Mouse (Mus musculus) ES-Bruce4 (cell line): ENCODE data around the gene Ppip5k2. TPM values are rescaled to one million over a fixed set of nuclear protein-coding genes. Genes with fewer than 3 reads are reported as not detected.

Experiments used
- H3K27ac ChIP-seq: 2 replicates; pipeline ENCODE4 v1.5.1; 2012; ENCODE audit warnings: low read length, inconsistent platforms; ENCODE audit not compliant: insufficient read depth
- H3K27me3 ChIP-seq: 2 replicates; pipeline ENCODE4 v1.6.1; 2012; ENCODE audit warnings: mild to moderate bottlenecking, low read length, inconsistent platforms; ENCODE audit not compliant: control insufficient read depth, poor library complexity, insufficient read depth, severe bottlenecking
- H3K36me3 ChIP-seq: 2 replicates; pipeline ENCODE4 v1.6.1; 2012; ENCODE audit warnings: inconsistent platforms, mild to moderate bottlenecking, low read length, moderate library complexity; ENCODE audit not compliant: control insufficient read depth, poor library complexity, insufficient read depth, severe bottlenecking
- H3K4me1 ChIP-seq: one replicate; pipeline ENCODE4 v1.8.1; 2011; ENCODE audit warnings: low read length; ENCODE audit not compliant: control insufficient read depth, insufficient read depth
- H3K4me3 ChIP-seq: 2 replicates; pipeline ENCODE4 v1.5.1; 2011; ENCODE audit warnings: low read depth, mild to moderate bottlenecking, low read length
- H3K9ac ChIP-seq: 2 replicates; pipeline ENCODE4 v1.6.1; 2012; ENCODE audit warnings: low read depth, mild to moderate bottlenecking, inconsistent platforms; ENCODE audit not compliant: poor library complexity, severe bottlenecking
- H3K9me3 ChIP-seq: replicated peaks from 2 replicates; pipeline ENCODE4 v1.6.1; 2012; ENCODE audit warnings: mild to moderate bottlenecking, low read length, inconsistent platforms; ENCODE audit not compliant: control insufficient read depth, poor library complexity, insufficient read depth, severe bottlenecking
- CTCF ChIP-seq: IDR thresholded peaks from one replicate; pipeline ENCODE4 v1.8.1; 2011; ENCODE audit warnings: low read depth, low read length
- EP300 ChIP-seq: IDR thresholded peaks from 2 replicates; pipeline ENCODE4 v1.6.1; 2011; ENCODE audit warnings: low read depth, low read length; ENCODE audit not compliant: insufficient read depth
- POLR2A ChIP-seq: IDR thresholded peaks from one replicate; pipeline ENCODE4 v1.8.1; 2011; ENCODE audit warnings: low read length; ENCODE audit not compliant: insufficient read depth
- polyA plus RNA-seq: library from polyadenylated mRNA; stranded (reverse); fragments of >200 nt; gene quantifications from 2 replicates; pipeline ENCODE4 v1.2.4, GENCODE M21; 2011; ENCODE audit warnings: low read depth; ENCODE audit not compliant: missing spikeins, insufficient read depth, insufficient read length

Ppip5k2 gene
- polyA plus RNA-seq, 1 experiment = 48.5 TPM

GRCm38 (mm10) chr1:97753216-97753615 is 17.0 kb downstream of the Ppip5k2 start:
- Histone ChIP-seq H3K36me3 (peaks cover 16% of the 10 kb centered on the region), H3K27ac (no peak overlapping the region), H3K4me1 (no peaks in the 10 kb centered on the region), H3K9ac (no peak overlapping the region), H3K27me3 (no peaks in the 10 kb centered on the region), H3K4me3 (no peak overlapping the region), H3K9me3 (no peaks in the 10 kb centered on the region)
- no peak for TF ChIP-seq CTCF
- no peak for TF ChIP-seq EP300
- no peak for TF ChIP-seq POLR2A

- no peak overlapping the region for H3K27ac ChIP-seq
- no peaks in the 10 kb centered on the region for H3K27me3 ChIP-seq
- H3K9me3 ChIP-seq = no peaks in the 10 kb centered on the region
- no peaks in the 10 kb centered on the region for H3K4me1 ChIP-seq
- no peak for TF ChIP-seq POLR2A
- no peak for TF ChIP-seq CTCF
- TF ChIP-seq EP300 = no peak
- no peak overlapping the region for H3K9ac ChIP-seq
- H3K36me3 ChIP-seq = peaks cover 21% of the 10 kb centered on the region
- no peak overlapping the region for H3K4me3 ChIP-seq
Observed at GRCm38 (mm10) chr1:97748163-97748562, 22.0 kb downstream of the Ppip5k2 start.

- Histone ChIP-seq H3K27me3 (no peaks in the 10 kb centered on the region), H3K4me1 (no peaks in the 10 kb centered on the region), H3K9ac (no peak overlapping the region), H3K9me3 (no peaks in the 10 kb centered on the region), H3K27ac (no peak overlapping the region), H3K4me3 (no peak overlapping the region), H3K36me3 (peaks cover 16% of the 10 kb centered on the region)
- TF ChIP-seq CTCF (no peak), POLR2A (no peak), EP300 (no peak)
Observed at GRCm38 (mm10) chr1:97746261-97746660, 23.9 kb downstream of the Ppip5k2 start.

GRCm38 (mm10) chr1:97745712-97746111 is 24.5 kb downstream of the Ppip5k2 start:
- peaks cover 14% of the 10 kb centered on the region for H3K36me3 ChIP-seq
- H3K4me3 ChIP-seq = no peak overlapping the region
- no peaks in the 10 kb centered on the region for H3K9me3 ChIP-seq
- no peaks in the 10 kb centered on the region for H3K27me3 ChIP-seq
- no peak overlapping the region for H3K9ac ChIP-seq
- H3K27ac ChIP-seq = no peak overlapping the region
- H3K4me1 ChIP-seq = no peaks in the 10 kb centered on the region
- no peak for TF ChIP-seq EP300
- TF ChIP-seq CTCF = no peak
- no peak for TF ChIP-seq POLR2A

- H3K4me3 ChIP-seq = no peak overlapping the region
- no peaks in the 10 kb centered on the region for H3K27me3 ChIP-seq
- TF ChIP-seq POLR2A (no peak), CTCF (no peak), EP300 (no peak)
- peaks cover 20% of the 10 kb centered on the region for H3K36me3 ChIP-seq
- no peaks in the 10 kb centered on the region for H3K4me1 ChIP-seq
- H3K9ac ChIP-seq = no peak overlapping the region
- no peaks in the 10 kb centered on the region for H3K9me3 ChIP-seq
- no peak overlapping the region for H3K27ac ChIP-seq
Observed at GRCm38 (mm10) chr1:97743063-97743462, 27.1 kb downstream of the Ppip5k2 start.

GRCm38 (mm10) chr1:97729339-97729738 is 40.9 kb downstream of the Ppip5k2 start:
- no peaks in the 10 kb centered on the region for H3K27me3 ChIP-seq
- no peak overlapping the region for H3K9ac ChIP-seq
- H3K9me3 ChIP-seq = no peaks in the 10 kb centered on the region
- H3K27ac ChIP-seq = no peak overlapping the region
- TF ChIP-seq POLR2A (no peak), CTCF (no peak), EP300 (no peak)
- H3K4me3 ChIP-seq = no peak overlapping the region
- peaks cover 9% of the 10 kb centered on the region for H3K36me3 ChIP-seq
- no peaks in the 10 kb centered on the region for H3K4me1 ChIP-seq
